ENCODE assay signal across 14 mouse cellular contexts in genomic region chr5:66147313-66147712, GRCm38 (mm10).
"Had no signal": no experiment of that assay in that cellular context is flagged by ENCODE, and none has a peak within 500 bp of the region (broad histone marks: within the 10 kb centered on the region; RNA-seq: fewer than 3 reads in every experiment).

No protein-coding gene starts in this region.

- H3K36me3 ChIP-seq: limb, embryonic 10.5 days; liver, embryonic 13.5 days; lung, embryonic 15.5 days; midbrain, embryonic 15.5 days; neural tube, embryonic 12.5 days; stomach, embryonic 15.5 days had no signal

- ATAC-seq: liver, postnatal 0 days; midbrain, embryonic 15.5 days had no signal

- H3K9me3 ChIP-seq: limb, embryonic 10.5 days; liver, embryonic 13.5 days; lung, embryonic 15.5 days; midbrain, embryonic 15.5 days; neural tube, embryonic 12.5 days; stomach, embryonic 15.5 days had no signal

- H3K9ac ChIP-seq: liver, embryonic 13.5 days; liver, postnatal 0 days; lung, embryonic 15.5 days; midbrain, embryonic 15.5 days; neural tube, embryonic 12.5 days; stomach, embryonic 15.5 days had no signal

- DNase-seq: kidney, adult 11 months; kidney, adult 9 months; kidney, postnatal 10 days; liver, embryonic 13.5 days; liver, postnatal 0 days; right cerebral cortex, postnatal 14 days; thymus, adult 2 months; thymus, postnatal 25 days had no signal

- H3K4me2 ChIP-seq: liver, embryonic 13.5 days; midbrain, embryonic 11.5 days; midbrain, embryonic 15.5 days; neural tube, embryonic 12.5 days; stomach, embryonic 15.5 days had no signal

- H3K27ac ChIP-seq: limb, embryonic 10.5 days; liver, embryonic 13.5 days; lung, embryonic 15.5 days; midbrain, embryonic 15.5 days; neural tube, embryonic 12.5 days; stomach, embryonic 15.5 days had no signal

- H3K4me3 ChIP-seq: limb, embryonic 10.5 days; liver, embryonic 13.5 days; lung, embryonic 15.5 days; midbrain, embryonic 15.5 days; neural tube, embryonic 12.5 days; stomach, embryonic 15.5 days had no signal
